Mouse (Mus musculus): Measurements from ENCODE around the gene Gpatch8.

GRCm38 (mm10) chr11:102487901-102488300 is 68.3 kb downstream of the Gpatch8 start:
- TF ChIP-seq CTCF (IDR thresholded peaks at IDR 0.05; ENCODE audit: extremely low read depth, insufficient read depth, low read length) (no peak), POLR2A (IDR thresholded peaks at IDR 0.05; ENCODE audit: extremely low read depth, insufficient read depth, low read length) (no peak)
